Mouse (Mus musculus) gastrocnemius, adult 8-10 months (tissue): ENCODE data around the gene Alg2. TPM values are rescaled to one million over a fixed set of nuclear protein-coding genes. Genes with fewer than 3 reads are reported as not detected.

Experiments
- total RNA-seq, 4 experiments: library from RNA; stranded (reverse); gene quantifications; 2 replicates each; pipeline ENCODE4 v1.2.4; 2022

Alg2 gene
- total RNA-seq, 4 experiments from 2014 or later: 8.1 to 15.5 (median 10.3) TPM

Other genes with a start within 250 kb of the Alg2 start
- 10 to 100 TPM; 22.8 to 32.9 (median 25.5) TPM for gene Tgfbr1, start 121.1 kb downstream of the Alg2 start, total RNA-seq
- gene Sec61b, start 325 bp upstream of the Alg2 start, total RNA-seq: 10 to 100 TPM; 30.6 to 84.1 (median 36.1) TPM